Mouse (Mus musculus): ENCODE data around the gene Tcirg1.

Gene Tcirg1

DNA sequence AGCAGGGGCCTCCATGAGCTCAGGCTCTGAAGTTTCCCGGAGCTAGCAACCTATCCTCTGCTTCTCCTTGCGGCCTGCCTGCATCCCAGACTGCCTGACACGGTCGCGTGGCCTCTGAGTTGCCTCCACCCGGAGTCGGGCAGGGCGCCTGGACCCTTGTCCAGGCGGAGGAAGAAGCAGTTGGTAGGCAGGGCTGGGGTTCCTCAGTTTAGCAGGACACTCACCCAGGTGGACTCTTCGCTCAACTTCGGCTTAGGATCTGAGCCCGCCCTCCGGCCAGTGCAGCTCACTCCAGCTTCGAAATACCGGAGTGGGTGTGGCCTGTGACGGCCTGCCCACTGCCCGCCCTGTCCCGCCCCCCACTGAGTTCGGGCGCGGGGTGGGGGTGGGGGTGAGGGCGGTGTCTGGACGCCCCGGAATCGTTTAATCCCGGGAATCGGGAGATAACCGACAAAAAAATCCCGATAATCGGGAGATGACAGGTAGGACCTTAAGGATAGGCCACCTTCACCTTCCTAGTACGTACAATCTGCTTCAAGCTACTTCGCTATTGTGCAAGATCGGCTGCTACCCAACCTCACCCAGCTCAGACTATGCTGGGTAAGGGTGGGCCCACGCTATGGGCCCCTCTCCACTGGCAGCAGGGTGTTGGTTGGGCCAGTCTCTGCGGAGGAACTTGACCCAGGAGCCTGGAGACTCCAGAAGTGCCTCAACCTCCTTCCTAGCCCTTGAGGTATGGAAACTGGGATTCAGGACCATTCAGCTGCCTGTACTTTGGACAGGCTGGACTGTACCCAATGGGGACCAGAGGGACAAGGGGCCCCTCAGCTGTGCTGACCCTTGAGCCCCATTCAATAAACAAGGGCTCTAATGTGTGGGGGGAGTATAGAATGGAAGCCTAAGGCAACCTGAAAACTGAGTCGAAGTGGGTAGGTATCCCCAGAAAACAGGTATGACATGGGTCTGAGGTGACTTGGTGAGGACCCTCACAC lies at the start of gene Tcirg1:
Gene Tcirg1, minus strand, starts transcription at position 339 of the 992 bp plus-strand sequence.
- peak; percentile 83 for DNase-seq (ENCODE audit: low read depth)

- DNase-seq (ENCODE audit: low read depth), result no peak
These were observed 48.9 kb upstream of the Tcirg1 start for GRCm38 (mm10) chr19:3955804-3956203.

GRCm38 (mm10) chr19:3955033-3955432 lies 48.1 kb upstream of the Tcirg1 start:
- DNase-seq (ENCODE audit: low read depth), result no peak

DNA sequence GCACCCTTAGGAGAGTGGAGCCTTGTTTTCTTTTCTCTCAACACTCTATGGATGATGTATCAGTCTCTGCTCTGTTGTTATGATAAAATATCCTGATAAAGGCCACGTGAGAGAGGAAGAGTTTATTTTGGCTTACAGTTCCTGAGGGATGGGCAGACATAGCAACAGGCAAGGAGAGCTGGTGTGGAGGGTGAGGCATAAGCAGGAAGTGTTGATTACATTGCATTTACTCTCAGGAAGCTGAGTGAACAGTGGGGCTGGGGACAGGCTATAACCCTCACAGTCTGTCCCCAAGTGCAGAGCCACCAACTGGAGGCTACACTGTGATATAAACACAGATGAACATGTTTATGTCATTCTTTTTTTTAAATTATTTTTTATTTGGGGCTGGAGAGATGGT lies 45.2 kb upstream of the Tcirg1 start:
- no peak for DNase-seq (ENCODE audit: low read depth)

DNA sequence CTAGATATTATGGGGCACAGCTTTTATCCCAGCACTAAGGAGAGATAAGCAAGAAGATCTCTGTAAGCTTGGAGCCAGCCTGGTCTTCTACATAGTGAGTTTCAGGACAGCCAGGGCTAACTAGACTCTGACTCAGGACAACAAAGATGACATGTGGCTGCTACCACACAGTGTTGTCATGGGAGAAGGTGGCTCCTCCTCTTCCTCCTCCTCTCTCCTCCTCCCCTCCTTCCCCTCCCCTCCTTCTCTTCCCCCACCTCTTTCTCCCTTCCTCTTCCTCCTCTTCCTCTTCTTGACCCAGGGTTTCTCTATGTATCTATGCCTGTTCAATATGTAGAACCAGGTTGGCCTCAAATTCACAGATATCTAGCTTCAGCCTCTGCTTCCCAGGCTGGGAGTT lies 44.5 kb upstream of the Tcirg1 start:
- DNase-seq (ENCODE audit: low read depth), result no peak

- no peak for DNase-seq (ENCODE audit: low read depth)
These were observed 43.4 kb upstream of the Tcirg1 start for GRCm38 (mm10) chr19:3950331-3950730.

- no peak for DNase-seq (ENCODE audit: low read depth)
These were observed 41.6 kb upstream of the Tcirg1 start for GRCm38 (mm10) chr19:3948546-3948945.

DNA sequence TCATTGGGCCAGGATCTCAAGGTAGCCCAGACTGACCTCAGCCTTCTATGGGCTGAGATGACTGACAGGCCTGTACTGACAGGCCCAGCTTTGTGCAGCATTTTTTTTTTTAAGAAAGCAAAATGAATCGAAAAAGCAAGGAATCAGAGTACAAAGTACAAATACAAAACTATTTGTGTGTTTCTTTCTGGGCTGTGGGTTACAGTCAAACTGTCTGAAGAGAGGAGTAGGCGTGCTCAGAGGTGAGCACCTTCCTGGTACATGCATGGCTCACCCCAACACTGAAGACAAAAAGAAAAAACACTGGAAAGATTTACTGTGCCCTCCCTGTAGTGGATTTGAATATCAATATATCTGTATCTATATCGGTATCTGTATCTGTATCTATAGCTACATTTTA lies 40.9 kb upstream of the Tcirg1 start:
- DNase-seq (ENCODE audit: low read depth), result no peak

- peak; percentile 63 for DNase-seq (ENCODE audit: low read depth)
These were observed 39.8 kb upstream of the Tcirg1 start for GRCm38 (mm10) chr19:3946715-3947114.

DNA sequence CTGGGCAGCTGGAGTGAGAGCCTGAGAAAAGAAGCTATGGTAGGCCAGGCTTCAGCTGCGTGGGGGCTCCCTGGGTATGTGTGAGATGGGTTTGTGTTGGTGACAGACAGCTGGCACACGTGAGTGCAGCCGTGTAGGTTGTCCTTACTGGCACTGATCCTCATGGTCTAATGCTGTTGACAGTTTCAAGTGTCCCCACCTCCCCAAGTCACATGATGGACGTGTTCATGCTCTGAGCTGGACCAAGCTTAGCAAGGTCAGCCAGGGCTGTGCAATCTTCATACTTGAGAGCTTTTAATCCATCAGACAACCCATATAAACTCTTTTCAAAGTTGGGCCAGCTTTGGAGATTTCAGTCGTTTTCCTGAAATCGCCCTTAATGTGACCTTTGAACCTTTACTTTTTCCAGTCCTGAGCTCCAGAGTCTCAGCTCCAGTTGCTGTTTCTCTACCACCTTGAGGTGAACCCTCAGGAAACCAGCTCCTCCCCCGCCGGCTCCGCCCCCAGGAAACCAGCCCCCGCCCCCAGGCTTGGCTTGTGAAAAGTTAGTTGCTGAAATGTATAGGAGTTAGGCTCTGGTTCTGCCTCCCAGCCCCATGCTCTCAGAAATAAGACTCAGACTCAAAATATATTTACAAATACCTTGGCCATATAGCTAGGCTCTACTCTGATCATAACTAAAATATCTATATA lies 39.1 kb upstream of the Tcirg1 start:
- peak; percentile 55 for DNase-seq (ENCODE audit: low read depth)

- DNase-seq (ENCODE audit: low read depth), result no peak
These were observed 36.2 kb upstream of the Tcirg1 start for GRCm38 (mm10) chr19:3942986-3943735.

GRCm38 (mm10) chr19:3942315-3942714 lies 35.4 kb upstream of the Tcirg1 start:
- DNase-seq (ENCODE audit: low read depth), result no peak

DNA sequence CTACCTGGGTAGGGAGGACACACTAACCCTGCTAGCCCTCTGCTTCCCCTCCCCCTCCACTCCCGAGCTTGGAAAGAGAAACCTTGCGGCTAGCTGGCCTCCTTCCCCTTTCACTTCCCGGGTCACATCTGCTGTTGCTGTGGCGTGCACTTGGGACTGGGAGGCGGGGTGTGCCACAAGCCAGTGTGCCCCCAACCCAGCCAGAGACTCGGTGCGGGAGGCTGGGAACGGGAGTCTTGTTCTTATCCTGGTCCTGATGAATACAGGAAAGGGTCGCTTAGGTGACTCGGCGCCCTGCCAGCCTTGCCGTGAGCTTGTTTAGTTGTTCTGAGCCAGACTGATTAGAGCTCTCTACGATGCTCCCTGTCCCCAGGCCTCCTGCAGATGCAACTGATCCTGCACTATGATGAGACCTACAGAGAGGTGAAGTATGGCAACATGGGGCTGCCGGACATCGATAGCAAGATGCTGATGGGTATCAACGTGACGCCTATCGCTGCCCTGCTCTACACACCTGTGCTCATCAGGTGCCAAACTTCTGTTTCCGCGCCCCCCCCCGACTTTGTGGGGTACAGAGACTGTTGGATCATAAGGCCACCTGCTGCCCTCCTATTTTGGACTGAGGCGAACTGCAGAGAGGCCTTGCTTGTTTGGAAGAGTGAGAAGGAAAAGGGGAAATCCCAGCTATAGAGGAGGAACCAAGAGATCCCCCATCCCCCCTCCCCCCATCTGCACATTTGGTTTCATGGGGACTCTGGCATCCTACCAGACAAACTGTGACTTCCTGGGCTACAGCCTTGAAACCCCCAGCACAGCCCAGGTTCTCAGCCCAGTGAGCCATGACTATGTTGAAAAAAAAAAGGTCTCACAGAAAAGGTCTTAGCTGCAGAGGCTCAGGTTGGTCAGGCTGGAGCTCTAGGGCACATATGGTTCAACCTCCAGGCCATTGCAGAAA lies 29.2 kb upstream of the Tcirg1 start:
- DNase-seq (ENCODE audit: low read depth), result no peak

GRCm38 (mm10) chr19:3935032-3935895 lies 28.3 kb upstream of the Tcirg1 start, which contains the start of gene Unc93b1:
Unc93b1 (plus strand) TSS chr19:3935186.
- peak; percentile 34 for DNase-seq (ENCODE audit: low read depth)

DNA sequence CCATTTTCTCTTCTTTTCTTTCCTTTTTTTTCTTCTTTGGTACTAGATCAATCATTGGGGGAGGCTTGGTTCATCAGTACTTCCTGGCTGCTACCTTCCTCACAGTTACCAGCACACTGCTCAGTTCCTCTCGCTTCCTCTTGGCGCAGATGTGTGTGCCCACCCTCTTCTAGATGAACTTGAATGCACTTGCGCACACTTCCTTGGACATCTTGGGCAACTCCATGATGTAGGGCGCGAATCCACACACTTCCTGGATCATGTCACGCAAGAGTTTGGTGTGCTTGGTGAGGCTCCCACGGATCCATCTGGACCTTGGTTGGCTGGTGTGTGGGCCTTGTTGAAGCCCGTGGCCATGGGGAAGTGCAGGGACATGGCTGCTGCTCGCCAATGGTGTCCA lies 24.8 kb upstream of the Tcirg1 start:
- no peak for DNase-seq (ENCODE audit: low read depth)

DNA sequence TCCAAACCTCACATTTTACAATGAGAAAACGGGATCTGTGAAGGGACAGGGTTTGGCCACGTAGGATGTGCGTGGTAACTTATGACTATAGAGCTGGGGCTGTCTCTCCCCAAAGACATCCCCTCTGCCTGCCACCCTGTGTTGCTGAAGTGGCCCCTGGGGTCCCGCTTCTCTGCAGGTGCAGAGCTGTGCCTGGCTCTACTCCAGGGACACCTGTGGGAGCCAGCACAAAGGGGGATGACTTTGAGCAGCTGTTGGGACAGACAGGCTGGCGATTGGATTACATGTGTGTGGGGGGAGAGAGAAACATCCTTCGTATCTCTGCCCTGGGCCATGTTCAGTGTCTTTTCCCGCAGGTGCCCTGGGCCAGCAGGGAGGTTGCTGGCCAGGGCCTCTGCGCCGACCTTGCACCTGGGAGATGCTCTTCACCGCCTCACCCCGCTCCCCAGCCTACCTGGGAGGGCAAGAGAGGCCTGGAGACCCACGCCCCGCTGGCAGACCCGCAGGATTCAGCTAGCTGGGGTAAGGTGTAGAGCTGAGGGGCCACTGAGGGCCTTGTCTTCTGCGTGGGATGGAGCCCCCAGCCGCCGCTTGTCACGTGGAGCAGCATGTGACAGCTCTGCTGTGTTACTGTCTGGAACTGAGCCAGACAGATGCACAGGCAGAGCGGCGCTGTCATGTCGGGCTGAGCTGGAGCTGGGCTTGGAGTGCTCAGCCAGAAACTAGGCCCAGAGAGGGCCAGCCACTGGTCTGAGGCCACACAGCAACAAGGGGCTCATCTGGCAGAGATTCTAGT lies 23.5 kb upstream of the Tcirg1 start:
- no peak for DNase-seq (ENCODE audit: low read depth)

DNA sequence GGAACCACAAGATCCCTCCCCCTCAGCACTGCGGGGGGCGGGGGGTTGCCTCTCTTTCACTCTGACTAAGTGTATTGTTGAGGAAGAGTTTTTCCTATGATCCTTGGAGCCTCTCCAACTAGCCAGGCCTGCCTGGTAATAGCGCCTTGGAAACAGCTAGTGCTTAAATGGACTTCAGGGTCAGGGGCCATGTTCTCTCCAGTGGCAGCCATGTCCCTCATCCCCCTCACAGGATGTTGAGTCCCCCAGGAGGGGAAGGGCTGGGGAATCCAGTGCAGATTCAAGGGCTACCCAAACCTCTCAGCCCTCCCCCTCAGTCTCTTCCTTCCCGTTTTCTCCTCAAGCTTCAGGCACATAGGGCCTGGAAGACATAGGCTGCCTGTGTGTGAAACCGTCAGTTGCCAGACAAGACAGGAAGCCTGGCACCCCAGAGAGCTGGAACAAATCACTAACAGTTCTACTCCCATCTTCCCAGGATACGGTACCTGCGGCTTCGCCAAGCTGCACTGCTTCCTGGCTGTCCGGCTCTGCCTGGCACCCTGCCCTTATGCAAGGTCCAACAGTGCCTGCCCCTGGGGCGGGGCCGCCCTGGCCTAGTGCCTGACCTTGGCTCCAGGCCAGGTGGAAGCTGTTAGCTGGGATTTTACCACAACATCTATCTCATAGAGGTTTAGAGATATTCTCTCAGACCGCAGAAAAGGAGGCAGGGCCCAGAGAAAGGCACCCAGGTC lies 22.4 kb upstream of the Tcirg1 start, which contains the start of gene Aldh3b1:
Gene Aldh3b1, minus strand, starts transcription at position 598 of the 731 bp plus-strand sequence.
- DNase-seq (ENCODE audit: low read depth), result peak; percentile 93

DNA sequence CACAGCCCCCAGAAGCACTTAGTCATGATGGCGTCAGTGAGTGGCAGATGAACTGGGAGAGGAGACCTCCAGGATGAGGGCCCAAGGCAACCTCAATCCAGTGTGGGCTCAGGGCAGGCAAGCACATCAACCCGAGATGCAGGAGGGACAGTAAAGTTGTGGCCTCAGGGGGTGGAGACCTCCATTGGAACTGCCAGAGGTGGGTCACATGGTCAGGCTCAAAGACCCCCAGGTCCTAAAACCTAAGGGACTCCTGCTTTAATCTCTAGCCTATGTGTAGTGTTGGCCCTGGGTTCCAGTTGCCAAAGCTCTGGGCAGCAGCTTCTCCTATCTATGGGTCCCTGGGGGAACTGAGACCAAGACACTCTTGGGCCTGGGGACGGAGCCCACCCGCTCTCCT lies 21.8 kb upstream of the Tcirg1 start:
- no peak for DNase-seq (ENCODE audit: low read depth)

- no peak for DNase-seq (ENCODE audit: low read depth)
These were observed 21.1 kb upstream of the Tcirg1 start for GRCm38 (mm10) chr19:3927989-3928388.

Measured in 416B (cell line).